In genomic region chr4:104961431-104961830, GRCm38 (mm10) we compare ENCODE assay signal across 21 mouse cellular contexts. TPM values are rescaled to one million over a fixed set of nuclear protein-coding genes. Genes with fewer than 3 reads are reported as not detected.
DNase-seq lines count a peak whose midpoint lies in the region; ATAC-seq and TF ChIP-seq lines count a peak whose summit lies in the region.
"Had no signal": no experiment of that assay in that cellular context is flagged by ENCODE, and none has a peak within 500 bp of the region (broad histone marks: within the 10 kb centered on the region; RNA-seq: fewer than 3 reads in every experiment).

No protein-coding gene starts in this region.

- no peak overlapping the region for H3K4me2 ChIP-seq in limb, embryonic 14.5 days (replicated peaks; ENCODE audit: low read depth, low read length, severe bottlenecking)
- H3K4me2 ChIP-seq: embryonic facial prominence, embryonic 12.5 days; embryonic facial prominence, embryonic 15.5 days; forebrain, embryonic 12.5 days had no signal

- peak; percentile 15 for DNase-seq in limb, embryonic 14.5 days (ENCODE audit: low spot score)
- DNase-seq in limb, embryonic 10.5 days (ENCODE audit: low spot score), result no peak
- DNase-seq in lung, postnatal 25 days (ENCODE audit: low spot score), result peak; percentile 5
- DNase-seq in lung, postnatal 14 days, result no peak
- DNase-seq: adrenal gland, adult 2 months; adrenal gland, postnatal 10 days; adrenal gland, postnatal 25 days; cerebellum, adult 11 months; cerebellum, adult 18-20 months; cerebellum, adult 8-10 months; cerebellum, adult 9-11 months; cerebellum, postnatal 14 days; cerebellum, postnatal 36 days; embryo, embryonic 11 days had no signal

- H3K4me3 ChIP-seq in limb, embryonic 14.5 days (replicated peaks; ENCODE audit: low read length), result no peak overlapping the region
- no peak overlapping the region for H3K4me3 ChIP-seq in limb, embryonic 10.5 days
- H3K4me3 ChIP-seq: embryonic facial prominence, embryonic 12.5 days; embryonic facial prominence, embryonic 15.5 days; erythroblast, embryonic 14.5 days; forebrain, embryonic 10.5 days; forebrain, embryonic 12.5 days had no signal

- no peak overlapping the region for H3K27ac ChIP-seq in limb, embryonic 14.5 days (replicated peaks; ENCODE audit: low read depth, low read length)
- no peak overlapping the region for H3K27ac ChIP-seq in limb, embryonic 10.5 days
- H3K27ac ChIP-seq: embryonic facial prominence, embryonic 12.5 days; embryonic facial prominence, embryonic 15.5 days; forebrain, embryonic 10.5 days; forebrain, embryonic 12.5 days had no signal

- H3K27me3 ChIP-seq in limb, embryonic 14.5 days (ENCODE audit: control insufficient read depth, insufficient read depth, low read length), result no peaks in the 10 kb centered on the region
- no peaks in the 10 kb centered on the region for H3K27me3 ChIP-seq in limb, embryonic 10.5 days (ENCODE audit: low read depth, poor library complexity, severe bottlenecking)
- H3K27me3 ChIP-seq: embryonic facial prominence, embryonic 12.5 days; embryonic facial prominence, embryonic 15.5 days; forebrain, embryonic 12.5 days had no signal

- WGBS in limb, embryonic 14.5 days, result 78% methylated on average over 5 of the region's 5 CpGs
- 90% methylated on average over 5 of the region's 5 CpGs for WGBS in limb, embryonic 10.5 days

- no peaks in the 10 kb centered on the region for H3K9me3 ChIP-seq in limb, embryonic 14.5 days (ENCODE audit: control insufficient read depth, low read length)
- no peaks in the 10 kb centered on the region for H3K9me3 ChIP-seq in limb, embryonic 10.5 days (replicated peaks)
- H3K9me3 ChIP-seq: embryonic facial prominence, embryonic 12.5 days; embryonic facial prominence, embryonic 15.5 days; forebrain, embryonic 10.5 days; forebrain, embryonic 12.5 days had no signal

- H3K4me1 ChIP-seq in limb, embryonic 14.5 days (ENCODE audit: control insufficient read depth, insufficient read depth, low read length), result no peaks in the 10 kb centered on the region
- H3K4me1 ChIP-seq in limb, embryonic 10.5 days, result no peaks in the 10 kb centered on the region
- H3K4me1 ChIP-seq: embryonic facial prominence, embryonic 12.5 days; embryonic facial prominence, embryonic 15.5 days had no signal

- no peak overlapping the region for H3K9ac ChIP-seq in limb, embryonic 14.5 days (ENCODE audit: low read depth, low read length, severe bottlenecking)
- H3K9ac ChIP-seq: embryonic facial prominence, embryonic 12.5 days; embryonic facial prominence, embryonic 15.5 days; forebrain, embryonic 12.5 days had no signal

- ATAC-seq in limb, embryonic 14.5 days (ENCODE audit: low FRiP score, low read depth), result no peak
- ATAC-seq: forebrain, embryonic 14.5 days; forebrain, embryonic 16.5 days had no signal

- no peaks in the 10 kb centered on the region for H3K36me3 ChIP-seq in limb, embryonic 14.5 days (ENCODE audit: control insufficient read depth, insufficient read depth, low read length)
- no peaks in the 10 kb centered on the region for H3K36me3 ChIP-seq in limb, embryonic 10.5 days
- H3K36me3 ChIP-seq: embryonic facial prominence, embryonic 12.5 days; embryonic facial prominence, embryonic 15.5 days; forebrain, embryonic 10.5 days; forebrain, embryonic 12.5 days had no signal

- TF ChIP-seq POLR2A in limb, embryonic 14.5 days (IDR thresholded peaks at IDR 0.05; ENCODE audit: borderline replicate concordance, extremely low read depth, insufficient read depth, insufficient read length), result no peak

RNA-seq across cellular contexts. Expression of gene Fyb2, which starts 48.2 kb away (rescaled TPM):
- polyA plus RNA-seq in limb, embryonic 14.5 days (2012; rRNA removed), result 0.15 and 0.30 TPM in 2 replicates
- 0.39 TPM in 2 replicates for polyA plus RNA-seq in limb, embryonic 14.5 days (2014; fragmentation: Nextera tagmentation; extraction: Ambion mirVana)
- polyA plus RNA-seq in limb, embryonic 10.5 days (2016; fragmentation: Nextera tagmentation; extraction: Ambion mirVana), result 0.09 TPM in 1 of 2 replicates, not detected in the other
- polyA plus RNA-seq: adrenal gland, adult 2 months; erythroblast, embryonic 14.5 days; forebrain, embryonic 14.5 days had no signal

Comparison
In these comparisons a context has a peak if more than half of its experiments do, and no peak if none do; other contexts are left out.
1. DNase-seq: peak in limb, embryonic 14.5 days (single experiment) and lung, postnatal 25 days (single experiment); none in limb, embryonic 10.5 days (single experiment) and lung, postnatal 14 days (single experiment).